Mouse (Mus musculus) liver, embryonic 14.5 days (tissue): ENCODE data around the gene Shtn1. TPM values are rescaled to one million over a fixed set of nuclear protein-coding genes. Genes with fewer than 3 reads are reported as not detected.

Source experiments
- ATAC-seq: fragments of 200-750 bp; cut with Nextera tagmentation; 2 replicates; pipeline ENCODE4 v1.8.0; 2017; ENCODE audit warnings: moderate number of reproducible peaks, mild to moderate bottlenecking, moderate library complexity; ENCODE audit not compliant: insufficient read depth
- DNase-seq, 3 experiments: peaks; one replicate each; pipeline ENCODE4 v3.0.0-alpha.2; 2012 to 2013; ENCODE audit warnings: low read depth in 3 of 3, low spot score in 3 of 3
- H3K27ac ChIP-seq: fragments of 300-500 bp; sonication (generic); 2 replicates; pipeline ENCODE4 v1.5.1; 2014; ENCODE audit warnings: moderate library complexity, mild to moderate bottlenecking, control low read depth, inconsistent platforms
- H3K27me3 ChIP-seq: fragments of 300-500 bp; sonication (generic); 2 replicates; pipeline ENCODE4 v1.6.1; 2014; ENCODE audit warnings: mild to moderate bottlenecking, low read length, moderate library complexity; ENCODE audit not compliant: control insufficient read depth, insufficient read depth
- H3K36me3 ChIP-seq: fragments of 300-500 bp; sonication (generic); replicated peaks from 2 replicates; pipeline ENCODE4 v1.6.1; 2014; ENCODE audit warnings: low read depth; ENCODE audit not compliant: control insufficient read depth, insufficient read depth
- H3K4me1 ChIP-seq, 2 experiments: fragments of 200-500 bp in 1 of 2; fragments of 300-500 bp in 1 of 2; sonication (generic) in 1 of 2; replicated peaks; 2 replicates each; pipeline ENCODE4 v1.6.1; 2012 to 2014; ENCODE audit warnings: antibody characterized with exemption in 1 of 2, inconsistent platforms in 1 of 2, low read length in 1 of 2; ENCODE audit not compliant: control insufficient read depth in 2 of 2, insufficient read depth in 2 of 2
- H3K4me2 ChIP-seq: fragments of 300-500 bp; sonication (generic); 2 replicates; pipeline ENCODE4 v1.6.1; 2014; ENCODE audit warnings: low read depth, mild to moderate bottlenecking, control low read depth, moderate library complexity
- H3K4me3 ChIP-seq, 2 experiments: fragments of 200-500 bp in 1 of 2; fragments of 300-500 bp in 1 of 2; sonication (generic) in 1 of 2; 2 replicates each; pipeline ENCODE4 v1.5.1; 2012 to 2014; ENCODE audit warnings: low read depth in 2 of 2, low read length in 2 of 2, mild to moderate bottlenecking in 2 of 2, control low read depth in 1 of 2, inconsistent platforms in 1 of 2, moderate library complexity in 1 of 2; ENCODE audit not compliant: insufficient read depth in 1 of 2
- H3K9ac ChIP-seq: fragments of 300-500 bp; sonication (generic); replicated peaks from 2 replicates; pipeline ENCODE4 v1.6.1; 2014; ENCODE audit warnings: mild to moderate bottlenecking, control low read depth, moderate library complexity
- H3K9me3 ChIP-seq: fragments of 300-500 bp; sonication (generic); 2 replicates; pipeline ENCODE4 v1.6.1; 2016; ENCODE audit warnings: low read length, mixed read lengths; ENCODE audit not compliant: control insufficient read depth
- CTCF ChIP-seq: IDR thresholded peaks from 2 replicates; pipeline ENCODE4 v1.5.1; 2016; ENCODE audit warnings: antibody characterized with exemption, low read depth, control low read depth
- EP300 ChIP-seq: IDR thresholded peaks from 2 replicates; pipeline ENCODE4 v1.6.1; 2016; ENCODE audit warnings: antibody characterized with exemption, low read depth
- WGBS: fragments of 180-500 bp; shearing (Covaris S2); extraction: QIAGEN DNeasy Blood & Tissue Kit; methylation state at CpG from one replicate; pipeline ENCODE4 v1.1.7; 2014; ENCODE audit not compliant: insufficient replicate concordance; 5-methylcytosine and 5-hydroxymethylcytosine counted together
- polyA plus RNA-seq, 2 experiments: library from polyadenylated mRNA; depleted of rRNA in 1 of 2; stranded (reverse) in 1 of 2; unstranded in 1 of 2; fragments of >200 nt; fragmentation: Nextera tagmentation in 1 of 2; extraction: Ambion mirVana in 1 of 2; gene quantifications; 2 replicates each; pipeline versions ENCODE4 v1.2.1 to v1.2.3; 2012 to 2014

Gene Shtn1
- polyA plus RNA-seq, 2 experiments = 0.41 to 0.57 TPM

GRCm38 (mm10) chr19:59006577-59007340 lies 69.1 kb downstream of the Shtn1 start:
- no peak overlapping the region for H3K4me3 ChIP-seq
- no peaks in the 10 kb centered on the region for H3K4me1 ChIP-seq
- no peak for DNase-seq
- H3K27me3 ChIP-seq = no peaks in the 10 kb centered on the region
- H3K9ac ChIP-seq = no peak overlapping the region
- WGBS = 62% methylated on average over 15 of the region's 15 CpGs
- H3K9me3 ChIP-seq = no peaks in the 10 kb centered on the region
- no peak overlapping the region for H3K27ac ChIP-seq
- TF ChIP-seq CTCF (no peak), EP300 (no peak)
- H3K36me3 ChIP-seq = no peaks in the 10 kb centered on the region
- no peak overlapping the region for H3K4me2 ChIP-seq
- ATAC-seq = no peak

- no peak for TF ChIP-seq EP300
- no peak for TF ChIP-seq CTCF
Observed at GRCm38 (mm10) chr19:59002827-59003226, 73.1 kb downstream of the Shtn1 start.

GRCm38 (mm10) chr19:58981571-58981970 lies 94.3 kb downstream of the Shtn1 start:
- TF ChIP-seq CTCF = no peak
- no peak for TF ChIP-seq EP300
- Histone ChIP-seq H3K27ac (no peak overlapping the region), H3K9me3 (no peaks in the 10 kb centered on the region), H3K36me3 (no peaks in the 10 kb centered on the region), H3K4me1 (peaks cover 3 to 20% of the 10 kb centered on the region in 2 experiments; a peak in 2 of 4 replicates), H3K4me3 (no peak overlapping the region), H3K4me2 (no peak overlapping the region), H3K9ac (no peak overlapping the region), H3K27me3 (no peaks in the 10 kb centered on the region)
- ATAC-seq (no peak), DNase-seq (no peak)
- 63% methylated on average over 9 of the region's 9 CpGs for WGBS

More at GRCm38 (mm10) chr19:59002827-59003226, 73.1 kb downstream of the Shtn1 start:
- Histone ChIP-seq H3K4me1 (no peaks in the 10 kb centered on the region), H3K27me3 (no peaks in the 10 kb centered on the region), H3K4me3 (no peak overlapping the region), H3K36me3 (no peaks in the 10 kb centered on the region), H3K9ac (no peak overlapping the region), H3K27ac (no peak overlapping the region), H3K4me2 (no peak overlapping the region), H3K9me3 (no peaks in the 10 kb centered on the region)
- DNase-seq (no peak), ATAC-seq (no peak)
- whole genome bisulfite sequencing = 68% methylated on average over 6 of the region's 6 CpGs

- WGBS = 64% methylated on average over 5 of the region's 5 CpGs
- no peak for DNase-seq
Observed at GRCm38 (mm10) chr19:58980056-58980440, 95.9 kb downstream of the Shtn1 start.

GRCm38 (mm10) chr19:58979436-58980055 lies 96.4 kb downstream of the Shtn1 start:
- Histone ChIP-seq H3K4me1 (peaks cover 3 to 20% of the 10 kb centered on the region in 2 experiments; a peak in 2 of 4 replicates), H3K4me2 (peak overlapping the region; percentile 54), H3K27me3 (no peaks in the 10 kb centered on the region), H3K9ac (no peak overlapping the region), H3K36me3 (no peaks in the 10 kb centered on the region), H3K4me3 (no peak overlapping the region), H3K27ac (no peak overlapping the region), H3K9me3 (no peaks in the 10 kb centered on the region)
- ATAC-seq = no peak
- WGBS = 57% methylated on average over 13 of the region's 13 CpGs
- no peak for DNase-seq
- no peak for TF ChIP-seq EP300
- TF ChIP-seq CTCF = no peak

More at GRCm38 (mm10) chr19:58980056-58980440, 95.9 kb downstream of the Shtn1 start:
- H3K9ac ChIP-seq = no peak overlapping the region
- H3K4me2 ChIP-seq = no peak overlapping the region
- no peak overlapping the region for H3K4me3 ChIP-seq
- no peak overlapping the region for H3K27ac ChIP-seq
- no peaks in the 10 kb centered on the region for H3K36me3 ChIP-seq
- H3K4me1 ChIP-seq = peaks cover 3 to 20% of the 10 kb centered on the region in 2 experiments; a peak in 2 of 4 replicates
- H3K27me3 ChIP-seq = no peaks in the 10 kb centered on the region
- no peak for ATAC-seq
- no peak for TF ChIP-seq EP300
- TF ChIP-seq CTCF = no peak
- no peaks in the 10 kb centered on the region for H3K9me3 ChIP-seq
